Mouse (Mus musculus) lung, adult 2 months (tissue): ENCODE data around the gene Astn2. TPM values are rescaled to one million over a fixed set of nuclear protein-coding genes. Genes with fewer than 3 reads are reported as not detected.

Experiments
- DNase-seq: peaks from one replicate; pipeline ENCODE4 v3.0.0; 2022
- H3K4me1 ChIP-seq: fragments of 200-500 bp; 2 replicates; pipeline ENCODE4 v1.6.1; 2011; ENCODE audit warnings: low read length; ENCODE audit not compliant: control insufficient read depth, insufficient read depth
- H3K4me3 ChIP-seq: fragments of 200-500 bp; replicated peaks from 2 replicates; pipeline ENCODE3; 2011; ENCODE audit warnings: low read depth, mild to moderate bottlenecking, control low read depth, low read length; ENCODE audit errors: extremely low read depth
- CTCF ChIP-seq: fragments of 200-500 bp; IDR thresholded peaks from 2 replicates; pipeline ENCODE4 v1.5.1; 2011; ENCODE audit warnings: mild to moderate bottlenecking, low read length, control low read depth; ENCODE audit not compliant: insufficient read depth
- POLR2A ChIP-seq: fragments of 200-500 bp; IDR thresholded peaks from 2 replicates; pipeline ENCODE4 v1.6.1; 2011; ENCODE audit warnings: low read depth, mild to moderate bottlenecking, control low read depth, low read length, borderline replicate concordance; ENCODE audit errors: extremely low read depth
- WGBS: fragments of 180-500 bp; shearing (Covaris S2); methylation state at CpG from one replicate; pipeline ENCODE4 v1.1.7; 2018; 5-methylcytosine and 5-hydroxymethylcytosine counted together
- polyA plus RNA-seq: library from polyadenylated mRNA; depleted of rRNA; stranded (reverse); fragments of >200 nt; gene quantifications from 2 replicates; pipeline ENCODE4 v1.2.3, GENCODE M21; 2012

The Astn2 gene
- polyA plus RNA-seq, 1 experiment, result 10.7 TPM

DNA sequence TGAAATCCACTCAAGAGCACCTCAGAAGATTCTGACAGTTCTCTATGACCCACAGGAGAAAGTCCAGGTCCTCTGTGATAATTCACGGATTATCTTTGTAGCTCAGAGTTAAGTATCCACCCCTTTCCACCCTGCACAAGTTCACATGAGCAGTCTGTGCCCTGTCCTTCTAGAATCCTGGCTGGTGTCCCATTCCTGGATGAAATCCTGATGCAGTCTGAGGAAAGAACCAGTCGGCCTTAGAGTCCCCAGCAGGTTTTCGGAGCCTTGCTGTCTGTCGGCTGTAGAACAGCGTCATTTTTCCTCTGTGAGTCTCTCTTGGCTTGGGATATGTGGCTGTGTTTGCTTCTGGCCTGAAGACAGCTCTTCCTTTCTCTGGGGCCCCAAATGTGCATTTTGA lies 978.0 kb downstream of the Astn2 start:
- no peak for TF ChIP-seq CTCF
- no peak for TF ChIP-seq POLR2A
- WGBS, result 61% methylated on average over 5 of the region's 5 CpGs
- no peaks in the 10 kb centered on the region for H3K4me1 ChIP-seq
- H3K4me3 ChIP-seq, result no peak overlapping the region
- DNase-seq, result no peak

DNA sequence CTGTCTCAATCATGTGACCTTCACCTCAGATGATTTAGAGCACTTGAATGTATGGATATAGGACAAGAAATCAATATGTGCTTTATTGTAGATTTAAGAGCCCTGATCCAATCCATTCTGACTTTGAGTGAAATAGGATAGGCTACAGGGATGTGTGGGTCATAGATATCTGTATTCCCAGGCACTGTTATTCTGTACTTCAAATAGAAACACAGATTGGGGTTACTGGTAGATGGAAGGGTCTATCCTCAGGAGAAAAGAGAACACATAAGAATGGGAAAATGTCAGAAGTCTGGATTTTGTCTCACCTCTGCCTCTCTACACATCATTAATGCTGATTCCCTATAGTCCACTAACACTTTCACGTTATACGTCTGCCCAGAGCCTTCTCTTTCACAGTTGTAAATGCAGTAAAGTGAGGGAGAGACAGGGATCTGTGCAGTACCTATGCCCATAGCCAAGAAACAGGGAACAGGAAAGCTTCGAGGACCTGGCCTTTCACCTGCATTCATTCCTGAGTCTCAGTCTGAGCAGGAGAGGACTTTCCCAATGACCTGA lies 981.3 kb downstream of the Astn2 start:
- H3K4me3 ChIP-seq, result no peak overlapping the region
- TF ChIP-seq CTCF (no peak), POLR2A (no peak)
- DNase-seq, result no peak
- 83% methylated on average over 3 of the region's 3 CpGs for WGBS
- no peaks in the 10 kb centered on the region; the same call in 1 of the 2 replicates for H3K4me1 ChIP-seq

DNA sequence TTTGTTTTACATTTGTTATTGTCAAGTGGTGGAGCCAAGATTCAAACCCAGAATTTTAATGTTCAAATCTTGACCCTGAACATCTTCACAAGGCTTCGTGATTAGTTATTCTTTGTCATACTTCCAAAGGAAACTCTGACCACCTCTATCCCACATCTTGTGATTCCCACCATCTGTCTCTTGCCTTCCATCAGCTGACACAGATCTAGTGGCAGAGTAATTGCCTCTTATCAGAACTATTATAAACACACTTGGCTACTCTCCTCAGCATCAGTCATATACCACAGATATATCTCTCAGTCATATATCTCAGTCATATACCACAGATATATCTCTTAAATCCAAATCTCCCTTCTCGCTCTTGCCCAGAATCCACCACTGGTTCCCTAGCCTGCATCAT lies 983.1 kb downstream of the Astn2 start:
- 80% methylated on average over 2 of the region's 2 CpGs for WGBS
- Histone ChIP-seq H3K4me3 (no peak overlapping the region), H3K4me1 (no peaks in the 10 kb centered on the region; the same call in 1 of the 2 replicates)
- no peak for TF ChIP-seq POLR2A
- no peak for DNase-seq

DNA sequence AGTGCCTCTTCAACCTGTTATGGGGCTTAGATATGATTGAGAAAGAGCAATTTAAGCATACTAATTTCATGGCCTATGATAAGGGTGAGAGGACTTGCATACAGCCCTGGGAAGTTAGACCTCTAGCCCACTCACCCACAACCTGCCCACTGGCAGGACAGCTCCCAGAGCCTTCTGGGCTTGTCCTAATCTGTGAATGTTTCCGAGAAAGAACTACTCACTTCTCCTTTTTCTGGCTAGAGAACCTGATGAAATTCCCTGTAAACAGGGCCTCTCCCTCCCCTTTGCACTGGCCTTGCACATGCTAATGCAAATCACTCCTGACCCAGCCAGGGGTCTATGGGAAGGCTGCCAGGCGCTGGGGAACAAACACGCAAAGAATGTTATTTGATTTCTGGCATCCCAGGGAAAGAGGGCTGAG lies 983.9 kb downstream of the Astn2 start:
- 26% methylated on average over 3 of the region's 3 CpGs for WGBS
- Histone ChIP-seq H3K4me1 (no peaks in the 10 kb centered on the region; the same call in 1 of the 2 replicates), H3K4me3 (no peak overlapping the region)
- TF ChIP-seq CTCF, result no peak
- DNase-seq, result no peak

DNA sequence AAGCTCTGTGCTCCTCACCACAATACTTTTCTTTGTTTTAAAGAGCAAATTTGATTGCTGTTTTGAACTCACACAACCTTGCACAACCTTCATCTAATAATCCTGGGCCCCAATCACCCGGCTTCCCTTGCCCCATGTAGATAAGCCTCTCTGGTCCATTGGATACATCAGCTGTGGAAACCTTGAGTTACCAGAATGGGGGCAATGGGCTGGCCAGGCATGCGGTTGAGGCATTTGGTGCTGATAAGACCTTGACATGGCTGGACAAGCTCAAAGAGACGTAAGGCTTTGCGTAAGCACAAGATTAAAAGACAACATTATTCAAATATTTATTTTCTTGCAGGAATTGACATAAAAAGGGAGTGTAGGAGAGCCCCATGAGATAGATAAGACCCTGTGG lies 988.9 kb downstream of the Astn2 start:
- TF ChIP-seq POLR2A (no peak), CTCF (no peak)
- no peak for DNase-seq
- 65% methylated on average over 4 of the region's 4 CpGs for WGBS

DNA sequence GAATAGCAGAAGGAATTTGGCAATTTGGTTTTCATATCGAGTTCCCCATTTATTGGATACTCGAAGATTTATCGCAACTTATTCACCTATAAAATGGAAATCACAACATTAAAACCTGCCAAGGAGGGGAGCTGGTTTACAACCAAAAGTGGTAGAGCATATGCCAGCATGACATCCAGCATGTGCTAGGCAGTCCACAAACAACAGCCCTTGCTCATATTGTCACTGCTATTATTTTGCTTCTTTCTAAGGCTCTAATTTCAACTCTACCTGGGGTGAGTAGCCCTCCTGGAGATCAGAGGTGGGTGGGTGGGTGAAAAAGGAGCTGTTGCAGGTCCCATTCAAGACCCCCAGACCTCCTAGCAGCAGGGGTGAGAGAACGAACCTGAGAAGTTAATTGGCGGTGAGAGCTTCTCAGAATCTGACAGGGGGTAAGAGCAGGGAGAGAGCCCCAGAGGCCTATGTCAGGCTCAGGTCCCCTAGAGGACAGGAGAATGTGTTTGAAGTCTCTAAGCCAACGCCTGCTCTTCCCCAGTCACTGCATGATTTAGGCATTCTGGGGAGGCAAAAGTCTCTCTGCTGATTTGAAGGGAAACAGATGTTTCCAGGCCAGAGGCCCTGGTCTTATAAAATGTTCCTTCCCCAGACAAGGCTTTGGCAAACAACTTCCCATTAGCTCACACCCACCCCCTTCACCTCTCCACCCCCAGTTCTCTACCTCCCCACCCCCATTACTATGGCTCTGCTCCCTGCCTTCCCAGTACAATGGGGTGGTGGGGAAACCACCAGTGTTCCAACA lies 1001.4 kb downstream of the Astn2 start:
- Histone ChIP-seq H3K4me3 (no peak overlapping the region), H3K4me1 (no peaks in the 10 kb centered on the region)
- WGBS, result 66% methylated on average over 6 of the region's 6 CpGs
- no peak for DNase-seq
- TF ChIP-seq POLR2A (no peak), CTCF (no peak)

More for the DNA sequence above, 988.9 kb downstream of the Astn2 start:
- Histone ChIP-seq H3K4me1 (no peaks in the 10 kb centered on the region), H3K4me3 (no peak overlapping the region)

DNA sequence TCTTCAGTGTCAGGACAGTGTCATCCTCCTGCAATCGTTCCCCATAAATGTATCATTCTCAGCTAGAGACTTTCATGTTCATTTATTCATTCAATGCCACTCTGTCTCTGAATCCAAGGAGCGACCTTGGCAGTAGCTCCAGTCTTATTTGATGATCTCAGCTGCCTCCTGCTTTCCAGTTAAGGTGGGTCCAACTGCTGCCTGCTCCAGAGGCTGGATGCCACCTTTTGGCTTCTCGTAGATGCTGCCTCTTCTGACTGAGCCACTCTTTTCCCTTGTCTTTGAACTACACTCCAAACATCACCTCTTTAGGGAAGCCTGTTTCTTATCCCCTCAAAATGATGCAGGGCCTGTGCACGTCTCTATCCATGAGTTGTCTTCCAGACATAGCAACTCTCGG lies 1002.1 kb downstream of the Astn2 start:
- H3K4me1 ChIP-seq, result no peaks in the 10 kb centered on the region
- no peak overlapping the region for H3K4me3 ChIP-seq
- WGBS, result 79% methylated on average over 5 of the region's 5 CpGs
- no peak for TF ChIP-seq POLR2A
- no peak for TF ChIP-seq CTCF
- DNase-seq, result no peak

DNA sequence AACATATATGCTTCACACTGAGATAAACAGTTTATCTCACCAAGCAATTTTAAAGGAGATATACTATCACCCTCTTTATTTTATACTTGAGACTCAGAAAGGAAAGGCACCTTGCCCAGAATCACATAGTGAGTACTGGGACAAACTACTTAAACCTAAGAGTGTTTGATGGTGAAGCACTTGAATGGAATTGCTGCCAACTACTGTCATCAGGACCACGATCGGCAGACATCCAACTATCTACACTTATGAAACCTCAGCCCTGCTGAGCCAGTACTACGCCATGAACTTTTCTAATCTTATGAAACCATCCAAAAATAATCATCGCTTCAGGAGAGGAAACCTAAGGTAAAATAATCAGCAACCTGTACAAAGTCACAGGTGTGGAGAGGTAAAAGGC lies 1005.0 kb downstream of the Astn2 start:
- TF ChIP-seq POLR2A, result no peak
- WGBS, result 73% methylated on average over 4 of the region's 4 CpGs
- H3K4me1 ChIP-seq, result no peaks in the 10 kb centered on the region
- no peak for DNase-seq
- H3K4me3 ChIP-seq, result no peak overlapping the region

DNA sequence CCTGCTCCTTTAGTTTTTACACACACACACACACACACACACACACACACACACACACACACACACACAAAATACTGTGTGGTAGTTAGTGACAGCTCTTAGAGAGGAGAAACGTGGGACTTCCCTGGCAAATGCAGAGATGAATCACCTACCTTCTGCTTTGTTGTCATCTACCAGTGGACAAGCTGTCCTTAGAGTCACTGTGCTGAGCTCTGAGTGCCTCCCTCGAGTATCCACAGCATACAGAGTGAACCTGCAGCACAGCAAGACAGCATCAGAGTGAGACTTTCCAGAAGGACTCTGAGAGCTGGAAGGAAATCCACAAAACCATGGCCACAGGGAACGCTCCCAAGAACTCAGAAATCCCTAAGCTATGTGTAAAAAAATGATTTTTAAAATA lies 1007.6 kb downstream of the Astn2 start:
- 60% methylated on average over 3 of the region's 3 CpGs for WGBS
- TF ChIP-seq POLR2A (no peak), CTCF (no peak)
- Histone ChIP-seq H3K4me3 (no peak overlapping the region), H3K4me1 (no peaks in the 10 kb centered on the region)
- no peak for DNase-seq

DNA sequence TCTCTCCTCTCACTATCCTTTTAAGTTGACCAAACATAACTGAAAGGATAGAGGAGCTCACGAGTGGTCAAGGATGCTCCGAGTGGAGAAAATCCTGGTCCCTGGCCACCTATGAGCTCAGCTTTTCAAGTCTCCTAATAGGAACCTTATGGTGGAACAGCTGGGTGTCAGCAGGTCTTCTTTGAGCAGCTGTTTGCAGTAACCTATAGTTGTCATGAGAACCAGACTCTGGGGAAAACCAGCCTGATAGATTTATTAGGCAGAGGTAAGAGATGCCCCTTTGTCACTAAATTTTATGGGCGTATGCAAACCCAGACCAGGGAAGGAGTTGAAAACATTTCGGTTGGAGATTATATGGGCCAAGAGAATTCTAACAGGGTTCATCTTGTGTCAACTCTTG lies 1013.4 kb downstream of the Astn2 start:
- no peak for TF ChIP-seq POLR2A
- TF ChIP-seq CTCF, result no peak
- no peak overlapping the region for H3K4me3 ChIP-seq
- DNase-seq, result no peak
- H3K4me1 ChIP-seq, result no peaks in the 10 kb centered on the region
- WGBS, result 71% methylated on average over 4 of the region's 4 CpGs
